Mouse (Mus musculus) gastrocnemius, adult 2 months (tissue): ENCODE data around the gene Nedd4. TPM values are rescaled to one million over a fixed set of nuclear protein-coding genes. Genes with fewer than 3 reads are reported as not detected.

ENCODE experiments used
- DNase-seq: peaks from one replicate; pipeline ENCODE4 v3.0.0; 2022
- H3K27ac ChIP-seq: fragments of 200-600 bp; 2 replicates; pipeline ENCODE4 v1.8.1; 2022; ENCODE audit warnings: mild to moderate bottlenecking
- H3K4me3 ChIP-seq: fragments of 200-600 bp; 2 replicates; pipeline ENCODE4 v1.8.1; 2022; ENCODE audit warnings: mild to moderate bottlenecking, moderate library complexity
- CTCF ChIP-seq: fragments of 200-600 bp; IDR thresholded peaks from 2 replicates; pipeline ENCODE4 v1.8.1; 2022; ENCODE audit warnings: antibody characterized with exemption, mild to moderate bottlenecking, moderate library complexity
- intact Hi-C: fragments of 180-260 bp; cut with DNase I; formaldehyde crosslinking; loops from one replicate; pipeline ENCODE4 v1.15.1; 2025
- total RNA-seq, 2 experiments: library from RNA; stranded (reverse); gene quantifications; 2 replicates each; pipeline ENCODE4 v1.2.3; 2021

Nedd4 gene
- total RNA-seq, 2 experiments from 2014 or later: 273 to 325 TPM

GRCm38 (mm10) chr9:72669383-72669782 lies 7.2 kb downstream of the Nedd4 start:
- peak overlapping the region; percentile 21 for H3K4me3 ChIP-seq

DNA sequence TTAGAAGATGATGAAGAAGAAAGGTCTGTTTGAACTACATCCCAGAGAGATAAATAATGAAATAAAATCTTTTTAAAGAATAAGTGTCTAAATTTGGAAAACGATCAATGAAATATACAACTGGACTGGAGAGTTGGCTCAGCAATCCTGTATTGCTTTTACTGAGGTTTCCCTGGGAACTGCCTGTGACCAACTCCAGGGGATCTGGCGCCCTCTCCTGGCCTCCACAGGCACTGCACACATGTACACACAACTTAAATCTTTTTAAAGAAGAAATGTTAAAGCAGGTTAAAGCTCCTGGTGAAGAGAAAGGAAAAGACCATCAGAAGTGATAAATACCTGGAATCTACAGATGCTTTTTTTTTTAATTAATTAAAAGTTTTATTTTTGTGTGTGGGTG lies 10.2 kb downstream of the Nedd4 start:
- peak; percentile 85 for DNase-seq
- intact Hi-C loops: loop anchor here (1.0 to 10.0 kb wide), 2 partner anchors 37 to 138 kb away; partner anchors contain the start of gene Rfx7

More at GRCm38 (mm10) chr9:72669383-72669782, 7.2 kb downstream of the Nedd4 start:
- intact Hi-C loops: loop anchor here (10.0 kb wide), 1 partner anchor 215 kb away; no protein-coding TSS in a partner anchor
- H3K27ac ChIP-seq: peak overlapping the region; percentile 61; the same call in 1 of the 2 replicates
- DNase-seq: peak; percentile 50
- peak; percentile 64 for TF ChIP-seq CTCF

DNA sequence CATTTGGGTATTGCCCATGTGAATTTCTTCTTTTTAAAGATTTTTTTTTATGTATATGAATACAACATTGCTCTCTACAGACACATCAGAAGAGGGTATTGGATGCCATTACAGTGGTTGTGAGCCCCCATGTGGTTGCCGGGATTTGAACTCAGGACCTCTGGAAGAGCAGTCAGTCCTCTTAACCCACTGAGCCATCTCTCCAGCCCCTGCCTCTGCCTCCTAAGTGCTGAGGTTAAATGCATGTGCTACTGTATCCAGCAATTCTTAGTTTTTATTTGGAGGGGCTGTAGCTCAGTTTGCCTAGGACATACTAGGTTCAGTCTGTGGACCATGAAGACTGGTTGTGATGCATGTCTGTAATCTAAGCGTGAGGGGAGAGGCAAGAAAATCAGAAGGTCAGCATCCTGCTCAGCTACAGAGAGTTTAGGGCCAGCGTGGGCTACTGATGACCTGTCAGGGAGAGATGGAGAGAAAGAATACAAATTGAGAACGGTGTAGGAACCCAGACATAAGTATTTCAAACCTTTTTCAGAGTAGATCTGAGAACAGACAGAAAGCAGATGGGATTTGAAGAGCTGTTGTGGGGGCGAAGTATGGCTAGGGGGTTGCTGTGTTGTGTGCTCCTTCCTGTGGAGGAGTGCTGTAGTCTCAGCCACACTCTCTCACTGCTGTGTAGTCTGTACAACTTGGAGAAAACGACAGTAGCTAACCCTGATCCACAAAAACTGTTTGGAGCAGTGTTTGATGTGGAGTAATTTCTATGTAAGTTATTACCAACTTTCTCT lies 13.0 kb downstream of the Nedd4 start:
- TF ChIP-seq CTCF: no peak

More for the DNA sequence above, 10.2 kb downstream of the Nedd4 start:
- Histone ChIP-seq H3K4me3 (no peak overlapping the region), H3K27ac (peak overlapping the region; percentile 59; the same call in 1 of the 2 replicates)
- peak; percentile 100; the same call in 1 of the 2 replicates for TF ChIP-seq CTCF

DNA sequence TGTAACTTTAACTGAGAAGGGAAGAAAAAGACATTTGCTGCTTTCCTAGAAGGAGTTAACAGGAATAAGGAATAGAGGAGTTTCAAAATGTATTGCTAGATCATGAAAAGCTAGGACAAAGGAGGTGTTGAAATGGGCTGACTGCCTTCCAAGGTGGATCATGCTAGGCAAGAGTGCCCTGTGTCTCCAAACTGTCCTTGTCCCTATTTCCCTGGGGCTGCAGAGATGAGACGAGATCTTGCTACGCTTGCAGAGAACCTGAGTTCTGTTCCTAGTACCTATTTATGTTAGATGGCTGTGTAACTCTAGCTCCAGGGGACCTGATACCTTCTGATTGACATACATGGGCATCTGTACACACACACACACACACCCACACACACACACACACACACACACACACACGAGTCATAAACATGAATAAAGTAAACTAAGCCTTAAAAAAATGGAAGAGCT lies 13.6 kb downstream of the Nedd4 start:
- intact Hi-C loops: loop anchor here (10.0 kb wide), 1 partner anchor 141 kb away; the partner anchor contains the start of gene Rfx7
- TF ChIP-seq CTCF: no peak
- no peak for DNase-seq
- peak overlapping the region; percentile 82 for H3K27ac ChIP-seq
- no peak overlapping the region; the same call in 1 of the 2 replicates for H3K4me3 ChIP-seq

More for the DNA sequence above, 13.0 kb downstream of the Nedd4 start:
- H3K27ac ChIP-seq: peak overlapping the region; percentile 82
- H3K4me3 ChIP-seq: peak overlapping the region; percentile 5; the same call in 1 of the 2 replicates
- intact Hi-C loops: loop anchor here (10.0 kb wide), 1 partner anchor 140 kb away; the partner anchor contains the start of gene Rfx7
- DNase-seq: no peak

DNA sequence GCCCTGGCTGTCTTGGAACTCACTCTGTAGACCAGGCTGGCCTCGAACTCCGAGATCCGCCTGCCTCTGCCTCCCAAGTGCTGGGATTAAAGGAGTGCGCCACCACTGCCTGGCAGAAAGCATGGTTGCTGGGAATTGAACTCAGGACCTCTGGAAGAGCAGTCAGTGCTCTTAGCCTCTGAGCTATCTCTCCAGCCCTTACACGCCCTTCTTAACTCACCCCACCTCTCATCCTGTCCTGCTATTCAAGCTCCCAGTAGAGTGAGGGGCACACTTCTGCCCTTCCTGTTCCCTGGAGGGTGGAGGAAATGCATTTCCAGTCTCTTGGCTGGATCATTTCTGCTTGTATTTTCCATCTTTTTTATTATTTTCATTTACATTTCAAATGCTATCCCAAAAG lies 15.5 kb downstream of the Nedd4 start:
- intact Hi-C loops: loop anchor here (10.0 kb wide), 1 partner anchor 143 kb away; the partner anchor contains the start of gene Rfx7
- TF ChIP-seq CTCF: no peak
- no peak for DNase-seq

GRCm38 (mm10) chr9:72678771-72679170 lies 16.6 kb downstream of the Nedd4 start:
- H3K27ac ChIP-seq: peak overlapping the region; percentile 72
- peak overlapping the region; percentile 43; the same call in 1 of the 2 replicates for H3K4me3 ChIP-seq
- DNase-seq: no peak
- intact Hi-C loops: loop anchor here (10.0 kb wide), 1 partner anchor 144 kb away; the partner anchor contains the start of gene Rfx7
- TF ChIP-seq CTCF: no peak

More for the DNA sequence above, 15.5 kb downstream of the Nedd4 start:
- Histone ChIP-seq H3K27ac (peak overlapping the region; percentile 72; the same call in 1 of the 2 replicates), H3K4me3 (no peak overlapping the region)

DNA sequence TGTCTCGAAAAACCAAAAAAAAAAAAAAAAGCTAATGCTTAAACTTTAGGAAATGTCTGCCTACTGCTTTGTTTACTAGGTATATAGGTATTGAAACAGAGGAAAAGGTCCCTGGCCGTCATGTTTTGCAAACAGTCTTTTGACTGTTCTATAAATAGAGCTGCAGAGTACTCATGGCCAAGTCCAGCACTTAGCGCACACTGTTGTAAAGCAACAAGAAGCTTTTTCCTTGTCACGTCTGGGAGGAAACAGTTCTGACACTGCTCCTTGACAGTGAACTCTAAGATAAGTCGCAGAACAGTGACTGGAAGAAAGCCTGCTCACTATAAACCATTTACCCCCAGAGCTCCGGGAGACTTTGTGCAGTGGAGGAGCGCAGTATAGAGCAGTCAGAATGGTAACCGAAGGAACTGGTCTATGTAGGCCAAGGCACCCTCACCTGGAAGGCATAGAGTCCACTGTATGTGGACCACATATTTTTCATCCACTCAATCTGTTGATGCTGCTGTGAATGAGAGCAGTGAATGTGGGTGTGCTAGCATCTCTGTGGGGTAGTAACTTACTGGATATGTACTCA lies 19.6 kb downstream of the Nedd4 start:
- intact Hi-C loops: no loop called here
- TF ChIP-seq CTCF: no peak
- peak overlapping the region; percentile 86 for H3K27ac ChIP-seq
- peak overlapping the region; percentile 28 for H3K4me3 ChIP-seq
- DNase-seq: no peak

DNA sequence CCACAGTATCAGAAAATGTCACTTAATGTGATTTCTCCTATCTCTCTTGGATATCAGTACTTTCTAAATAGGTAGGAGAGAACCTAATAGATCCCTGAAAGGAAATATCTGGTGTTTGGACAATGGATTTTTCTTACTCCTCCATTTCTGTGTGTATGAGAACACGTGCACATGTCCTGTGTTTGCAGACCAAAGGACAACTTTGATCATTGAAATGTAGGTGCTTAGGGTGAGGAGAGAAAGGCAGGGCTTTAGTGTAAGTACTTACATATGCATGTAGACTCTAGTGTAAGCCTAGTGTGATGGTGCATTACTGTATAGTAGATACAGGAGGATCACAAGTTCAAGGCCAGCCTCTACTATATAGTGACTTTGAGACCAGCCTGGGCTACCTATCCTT lies 21.1 kb downstream of the Nedd4 start:
- no peak for TF ChIP-seq CTCF
- Histone ChIP-seq H3K27ac (no peak overlapping the region), H3K4me3 (no peak overlapping the region)
- no peak for DNase-seq
- intact Hi-C loops: no loop called here

- intact Hi-C loops: no loop called here
- Histone ChIP-seq H3K27ac (no peak overlapping the region), H3K4me3 (no peak overlapping the region)
- no peak for DNase-seq
- TF ChIP-seq CTCF: no peak
These were observed 23.1 kb downstream of the Nedd4 start for GRCm38 (mm10) chr9:72685231-72685630.

DNA sequence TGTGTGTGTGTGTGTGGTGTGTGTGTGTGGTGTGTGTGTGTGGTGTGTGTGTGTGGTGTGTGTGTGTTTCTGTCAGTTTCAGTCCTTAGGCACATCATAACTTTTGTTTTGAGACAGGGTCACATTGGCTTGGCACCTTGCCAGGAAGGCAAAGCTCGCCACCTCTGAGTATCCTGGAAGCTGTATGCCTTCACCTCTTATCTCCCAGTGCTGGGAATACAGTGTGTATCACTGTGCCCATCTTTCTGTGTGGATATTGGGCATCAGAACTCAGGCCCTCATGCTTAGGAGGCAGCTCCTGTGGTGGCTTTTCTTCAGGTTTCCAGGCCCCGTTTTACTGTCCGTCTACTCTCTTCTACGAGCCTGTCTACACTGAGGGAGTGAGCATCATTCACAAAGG lies 24.4 kb downstream of the Nedd4 start:
- intact Hi-C loops: no loop called here
- peak; percentile 58 for DNase-seq
- TF ChIP-seq CTCF: no peak
- Histone ChIP-seq H3K27ac (peak overlapping the region; percentile 96), H3K4me3 (peak overlapping the region; percentile 33)

GRCm38 (mm10) chr9:72689522-72689921 lies 27.4 kb downstream of the Nedd4 start:
- intact Hi-C loops: no loop called here
- DNase-seq: no peak
- Histone ChIP-seq H3K4me3 (peak overlapping the region; percentile 71; the same call in 1 of the 2 replicates), H3K27ac (peak overlapping the region; percentile 96)
- no peak; the same call in 1 of the 2 replicates for TF ChIP-seq CTCF

DNA sequence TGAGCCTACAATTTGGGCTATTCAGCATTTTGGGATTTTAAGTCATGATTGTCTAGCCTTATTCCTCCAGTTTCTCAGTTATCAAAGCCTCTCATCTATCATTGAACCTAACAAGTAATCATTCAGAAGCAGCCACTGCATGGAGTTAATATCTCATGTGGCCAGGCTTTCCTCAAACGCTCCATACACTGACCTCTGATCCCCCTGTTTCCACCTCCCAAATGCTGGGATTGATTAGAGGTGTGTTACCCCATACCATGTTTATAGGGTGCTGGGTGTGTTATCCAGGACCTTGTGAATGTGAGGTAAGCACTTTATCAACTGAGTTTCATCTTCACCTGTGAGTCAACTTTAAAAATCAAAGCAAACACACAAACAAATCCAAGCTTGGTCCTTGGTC lies 28.7 kb downstream of the Nedd4 start:
- intact Hi-C loops: no loop called here
- no peak for DNase-seq
- Histone ChIP-seq H3K27ac (peak overlapping the region; percentile 96), H3K4me3 (peak overlapping the region; percentile 71)
- TF ChIP-seq CTCF: no peak
